Mouse (Mus musculus) MEL (cell line): ENCODE measurements around the gene Ascl1. TPM values are rescaled to one million over a fixed set of nuclear protein-coding genes. Genes with fewer than 3 reads are reported as not detected.

Source experiments
- DNase-seq: peaks from one replicate; pipeline ENCODE4 v3.0.0; 2011; ENCODE audit warnings: low read depth, low spot score
- H3K27ac ChIP-seq: 2 replicates; pipeline ENCODE4 v1.5.1; 2012; ENCODE audit warnings: low read depth, mild to moderate bottlenecking, control low read depth, low read length, moderate library complexity; ENCODE audit not compliant: control insufficient read depth
- H3K27me3 ChIP-seq, 2 experiments: fragments of 150-350 bp in 1 of 2; sonication (generic) in 1 of 2; 2 replicates each; pipeline ENCODE4 v1.6.1; 2012; ENCODE audit warnings: low read length in 2 of 2, mild to moderate bottlenecking in 2 of 2, improper control_type of control experiment in 1 of 2, moderate library complexity in 1 of 2; ENCODE audit not compliant: insufficient read depth in 2 of 2, control insufficient read depth in 1 of 2
- H3K36me3 ChIP-seq, 2 experiments: 2 replicates each; pipeline ENCODE4 v1.6.1; 2012 to 2014; ENCODE audit warnings: low read length in 2 of 2, improper control_type of control experiment in 1 of 2, inconsistent platforms in 1 of 2, mild to moderate bottlenecking in 1 of 2; ENCODE audit not compliant: insufficient read depth in 2 of 2, control insufficient read depth in 1 of 2
- H3K4me1 ChIP-seq, 2 experiments: fragments of 150-350 bp in 1 of 2; sonication (generic) in 1 of 2; 2 replicates each; pipeline ENCODE4 v1.6.1; 2012; ENCODE audit warnings: low read length in 2 of 2, improper control_type of control experiment in 1 of 2, mild to moderate bottlenecking in 1 of 2; ENCODE audit not compliant: insufficient read depth in 2 of 2, control insufficient read depth in 1 of 2
- H3K4me3 ChIP-seq, 2 experiments: fragments of 150-350 bp in 1 of 2; sonication (generic) in 1 of 2; 2 replicates each; pipeline ENCODE4 v1.5.1; 2012; ENCODE audit warnings: low read depth in 2 of 2, low read length in 2 of 2, mild to moderate bottlenecking in 2 of 2, moderate library complexity in 2 of 2, control low read depth in 1 of 2, improper control_type of control experiment in 1 of 2; ENCODE audit not compliant: control insufficient read depth in 1 of 2, insufficient read depth in 1 of 2
- H3K79me2 ChIP-seq: 2 replicates; pipeline ENCODE4 v1.6.1; 2012; ENCODE audit warnings: mild to moderate bottlenecking, low read length, moderate library complexity; ENCODE audit not compliant: control insufficient read depth, poor library complexity, insufficient read depth
- H3K9ac ChIP-seq: 2 replicates; pipeline ENCODE4 v1.6.1; 2012; ENCODE audit warnings: low read depth, mild to moderate bottlenecking, control low read depth, low read length, moderate library complexity; ENCODE audit not compliant: control insufficient read depth, poor library complexity, severe bottlenecking
- H3K9me3 ChIP-seq: fragments of 150-350 bp; sonication (generic); replicated peaks from 2 replicates; pipeline ENCODE4 v1.6.1; 2012; ENCODE audit warnings: mild to moderate bottlenecking, low read length, improper control_type of control experiment, moderate library complexity; ENCODE audit not compliant: insufficient read depth
- BHLHE40 ChIP-seq: IDR thresholded peaks from 2 replicates; pipeline ENCODE4 v1.6.1; 2012; ENCODE audit warnings: low read depth, mild to moderate bottlenecking, inconsistent platforms, low read length, improper control_type of control experiment, borderline replicate concordance
- CHD1 ChIP-seq: IDR thresholded peaks from 2 replicates; pipeline ENCODE4 v1.6.1; 2012; ENCODE audit warnings: low read depth, mild to moderate bottlenecking, inconsistent platforms, low read length, improper control_type of control experiment
- CHD2 ChIP-seq: IDR thresholded peaks from 2 replicates; pipeline ENCODE4 v1.6.1; 2011; ENCODE audit warnings: low read length, improper control_type of control experiment
- CTCF ChIP-seq, 3 experiments: IDR thresholded peaks in 2 of 3; conservative IDR thresholded peaks in 1 of 3; 2 replicates each; pipeline ENCODE4 v1.5.1; 2011 to 2012; ENCODE audit warnings: low read length in 3 of 3, low read depth in 2 of 3, mild to moderate bottlenecking in 2 of 3, improper control_type of control experiment in 1 of 3, inconsistent platforms in 1 of 3, mixed read lengths in 1 of 3, moderate library complexity in 1 of 3; ENCODE audit not compliant: control insufficient read depth in 1 of 3, insufficient read depth in 1 of 3, poor library complexity in 1 of 3, severe bottlenecking in 1 of 3
- E2F4 ChIP-seq: IDR thresholded peaks from 2 replicates; pipeline ENCODE4 v1.6.1; 2011; ENCODE audit warnings: low read depth, low read length, improper control_type of control experiment, borderline replicate concordance
- ETS1 ChIP-seq: IDR thresholded peaks from 2 replicates; pipeline ENCODE4 v1.6.1; 2012; ENCODE audit warnings: low read depth, mild to moderate bottlenecking, inconsistent platforms, low read length, improper control_type of control experiment, moderate library complexity
- GABPA ChIP-seq: IDR thresholded peaks from 2 replicates; pipeline ENCODE4 v1.6.1; 2012; ENCODE audit warnings: low read depth, mild to moderate bottlenecking, inconsistent platforms, low read length, improper control_type of control experiment, moderate library complexity
- GATA1 ChIP-seq: IDR thresholded peaks from 2 replicates; pipeline ENCODE4 v1.6.1; 2011; ENCODE audit warnings: low read depth, low read length, improper control_type of control experiment
- JUND ChIP-seq: IDR thresholded peaks from 2 replicates; pipeline ENCODE4 v1.6.1; 2011; ENCODE audit warnings: low read depth, mild to moderate bottlenecking, improper control_type of control experiment, low read length
- MAFK ChIP-seq: IDR thresholded peaks from 2 replicates; pipeline ENCODE4 v1.6.1; 2011; ENCODE audit warnings: low read depth, mild to moderate bottlenecking, low read length, improper control_type of control experiment, borderline replicate concordance
- MAX ChIP-seq: IDR thresholded peaks from 2 replicates; pipeline ENCODE4 v1.6.1; 2011; ENCODE audit warnings: low read length, improper control_type of control experiment
- MEF2A ChIP-seq: IDR thresholded peaks from 2 replicates; pipeline ENCODE4 v1.6.1; 2014; ENCODE audit warnings: low read depth, mild to moderate bottlenecking, inconsistent platforms, low read length, improper control_type of control experiment; ENCODE audit not compliant: poor library complexity, insufficient replicate concordance, severe bottlenecking; ENCODE audit errors: extremely low read depth
- MXI1 ChIP-seq: IDR thresholded peaks from 2 replicates; pipeline ENCODE4 v1.6.1; 2011; ENCODE audit warnings: mild to moderate bottlenecking, low read depth, low read length, improper control_type of control experiment
- MYC ChIP-seq: IDR thresholded peaks from 2 replicates; pipeline ENCODE4 v1.6.1; 2011; ENCODE audit warnings: low read depth, mild to moderate bottlenecking, low read length, improper control_type of control experiment, moderate library complexity
- NELFE ChIP-seq: IDR thresholded peaks from 2 replicates; pipeline ENCODE4 v1.6.1; 2011; ENCODE audit warnings: low read depth, low read length, improper control_type of control experiment
- NRF1 ChIP-seq: IDR thresholded peaks from 2 replicates; pipeline ENCODE4 v1.6.1; 2014; ENCODE audit warnings: low read depth, mild to moderate bottlenecking, inconsistent platforms, low read length, improper control_type of control experiment, moderate library complexity; ENCODE audit not compliant: poor library complexity, insufficient read depth, severe bottlenecking
- POLR2AphosphoS2 ChIP-seq: IDR thresholded peaks from 2 replicates; pipeline ENCODE4 v1.6.1; 2011; ENCODE audit warnings: low read length, improper control_type of control experiment
- POLR2AphosphoS5 ChIP-seq: IDR thresholded peaks from 2 replicates; pipeline ENCODE4 v1.6.1; 2012; ENCODE audit warnings: low read depth, borderline replicate concordance, mild to moderate bottlenecking, inconsistent platforms, low read length, moderate library complexity, mixed read lengths
- RAD21 ChIP-seq: IDR thresholded peaks from 2 replicates; pipeline ENCODE4 v1.6.1; 2011; ENCODE audit warnings: mild to moderate bottlenecking, low read depth, low read length, improper control_type of control experiment
- SIN3A ChIP-seq: IDR thresholded peaks from 2 replicates; pipeline ENCODE4 v1.6.1; 2012; ENCODE audit warnings: low read length, improper control_type of control experiment, inconsistent platforms
- TBP ChIP-seq: IDR thresholded peaks from 2 replicates; pipeline ENCODE4 v1.8.0; 2011; ENCODE audit warnings: low read depth, low read length, improper control_type of control experiment
- TCF12 ChIP-seq: IDR thresholded peaks from 2 replicates; pipeline ENCODE4 v1.6.1; 2014; ENCODE audit warnings: low read depth, mild to moderate bottlenecking, inconsistent platforms, low read length, improper control_type of control experiment, moderate library complexity
- USF1 ChIP-seq: IDR thresholded peaks from 2 replicates; pipeline ENCODE4 v1.6.1; 2014; ENCODE audit warnings: low read depth, mild to moderate bottlenecking, inconsistent platforms, low read length, improper control_type of control experiment, moderate library complexity
- USF2 ChIP-seq, 2 experiments: IDR thresholded peaks; 2 replicates each; pipeline ENCODE4 v1.6.1; 2011 to 2012; ENCODE audit warnings: improper control_type of control experiment in 2 of 2, low read length in 2 of 2, borderline replicate concordance in 1 of 2, inconsistent platforms in 1 of 2, low read depth in 1 of 2, mild to moderate bottlenecking in 1 of 2; ENCODE audit not compliant: insufficient read depth in 1 of 2
- ZMIZ1 ChIP-seq: IDR thresholded peaks from 2 replicates; pipeline ENCODE4 v1.6.1; 2012; ENCODE audit warnings: low read depth, mild to moderate bottlenecking, inconsistent platforms, low read length, improper control_type of control experiment, moderate library complexity
- ZNF384 ChIP-seq: IDR thresholded peaks from 2 replicates; pipeline ENCODE4 v1.6.1; 2012; ENCODE audit warnings: low read depth, mild to moderate bottlenecking, inconsistent platforms, low read length, improper control_type of control experiment
- polyA plus RNA-seq, 2 experiments: library from polyadenylated mRNA; stranded (reverse) in 1 of 2; unstranded in 1 of 2; fragments of >175 nt in 1 of 2; fragments of >200 nt in 1 of 2; gene quantifications; 2 replicates each; pipeline versions ENCODE4 v1.2.1 to v1.2.4; 2012; ENCODE audit warnings: low replicate concordance in 2 of 2, low read depth in 1 of 2; ENCODE audit not compliant: insufficient read length in 2 of 2, insufficient read depth in 1 of 2, missing spikeins in 1 of 2
- total RNA-seq: library from RNA; depleted of rRNA; stranded (reverse); fragments of 300-350 nt; gene quantifications from 2 replicates; pipeline ENCODE4 v1.2.3, GENCODE M21; 2012

Gene Ascl1
- total and polyA plus RNA-seq, 3 experiments: not detected

DNA sequence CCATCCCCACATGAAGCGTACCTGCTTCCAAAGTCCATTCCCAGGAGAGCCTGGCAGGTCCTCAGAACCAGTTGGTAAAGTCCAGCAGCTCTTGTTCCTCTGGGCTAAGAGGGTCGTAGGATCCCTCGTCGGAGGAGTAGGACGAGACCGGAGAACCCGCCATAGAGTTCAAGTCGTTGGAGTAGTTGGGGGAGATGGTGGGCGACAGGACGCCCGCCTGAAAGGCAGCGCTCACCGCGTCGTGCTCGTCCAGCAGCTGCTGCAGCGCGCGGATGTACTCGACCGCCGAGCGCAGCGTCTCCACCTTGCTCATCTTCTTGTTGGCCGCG, 1.2 kb downstream of the Ascl1 start:
- Histone ChIP-seq H3K36me3 (no peaks in the 10 kb centered on the region), H3K9ac (no peak overlapping the region), H3K27me3 (no peaks in the 10 kb centered on the region), H3K9me3 (no peaks in the 10 kb centered on the region), H3K27ac (no peak overlapping the region), H3K4me3 (no peak overlapping the region), H3K4me1 (no peaks in the 10 kb centered on the region), H3K79me2 (no peaks in the 10 kb centered on the region)
- no peak for DNase-seq
- no peak for TF ChIP-seq NELFE
- TF ChIP-seq ZMIZ1: no peak
- TF ChIP-seq CTCF (IDR thresholded peaks at IDR 0.05 in 2 of 3, conservative IDR thresholded peaks at IDR 0.05 in 1 of 3; ENCODE audit: control insufficient read depth in 1 of 3, insufficient read depth in 1 of 3, low read depth in 2 of 3, low read length in 3 of 3, poor library complexity in 1 of 3, severe bottlenecking in 1 of 3): no peak
- no peak for TF ChIP-seq TCF12
- TF ChIP-seq NRF1: no peak
- no peak for TF ChIP-seq USF1
- TF ChIP-seq BHLHE40: no peak
- no peak for TF ChIP-seq RAD21
- TF ChIP-seq MAFK: no peak
- TF ChIP-seq MXI1: no peak

DNA sequence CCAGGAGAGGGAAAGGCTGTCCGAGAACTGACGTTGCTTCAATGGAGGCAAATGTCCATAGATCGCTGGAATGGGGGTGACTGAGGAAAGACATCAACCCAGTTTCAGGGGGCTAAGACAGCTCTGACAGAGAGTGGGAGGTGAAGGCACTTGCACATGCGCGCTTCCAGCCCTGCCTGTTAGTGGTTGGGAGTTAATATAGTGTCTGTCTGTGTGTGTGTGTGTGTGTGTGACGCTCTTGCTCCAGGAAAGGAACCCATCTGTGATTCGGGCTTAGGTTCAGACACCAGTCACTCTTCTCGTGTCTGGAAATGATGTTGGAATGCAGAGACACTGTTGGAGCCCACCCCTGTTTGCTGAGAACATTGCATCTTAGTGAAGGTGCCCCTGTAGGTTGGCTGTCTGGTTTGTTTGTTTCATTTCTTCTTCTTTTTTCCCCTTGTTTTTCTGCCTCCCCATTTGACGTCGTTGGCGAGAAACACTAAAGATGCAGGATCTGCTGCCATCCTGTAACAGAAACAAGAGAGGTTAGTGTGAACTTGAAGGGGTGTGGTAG, 1.9 kb downstream of the Ascl1 start:
- Histone ChIP-seq H3K9ac (no peak overlapping the region), H3K79me2 (no peaks in the 10 kb centered on the region), H3K4me3 (no peak overlapping the region), H3K27ac (no peak overlapping the region), H3K36me3 (no peaks in the 10 kb centered on the region), H3K9me3 (no peaks in the 10 kb centered on the region), H3K4me1 (no peaks in the 10 kb centered on the region), H3K27me3 (no peaks in the 10 kb centered on the region)
- no peak for DNase-seq
- no peak for TF ChIP-seq NELFE
- TF ChIP-seq GABPA: no peak
- no peak for TF ChIP-seq CHD2
- no peak for TF ChIP-seq GATA1
- no peak for TF ChIP-seq E2F4

DNA sequence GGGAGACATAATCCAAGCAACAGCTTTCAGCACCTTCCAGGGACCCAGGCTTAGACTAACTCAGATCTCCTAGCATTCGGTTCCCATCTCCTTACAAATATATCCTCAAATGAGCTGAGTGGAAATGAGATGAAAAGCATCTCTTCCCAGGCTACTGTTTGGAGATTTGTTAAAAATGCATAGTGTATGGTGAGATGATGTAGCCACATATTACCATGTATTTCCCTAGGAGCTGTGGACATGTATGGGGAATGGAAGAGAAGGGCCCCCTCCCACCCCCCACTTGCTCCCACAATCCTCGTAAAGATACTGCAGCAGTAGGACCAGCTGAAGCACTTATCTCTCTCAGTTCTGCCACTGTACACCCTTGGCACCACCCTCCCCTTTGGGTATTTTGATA, 3.1 kb downstream of the Ascl1 start:
- no peak for TF ChIP-seq CTCF (IDR thresholded peaks at IDR 0.05 in 2 of 3, conservative IDR thresholded peaks at IDR 0.05 in 1 of 3; ENCODE audit: control insufficient read depth in 1 of 3, insufficient read depth in 1 of 3, low read depth in 2 of 3, low read length in 3 of 3, poor library complexity in 1 of 3, severe bottlenecking in 1 of 3)
- no peak for TF ChIP-seq NELFE
- TF ChIP-seq MAX: no peak
- TF ChIP-seq MXI1: no peak
- TF ChIP-seq GATA1: no peak
- TF ChIP-seq SIN3A: no peak
- TF ChIP-seq JUND: no peak
- TF ChIP-seq ZNF384: no peak
- TF ChIP-seq USF2 (IDR thresholded peaks at IDR 0.05; ENCODE audit: borderline replicate concordance in 1 of 2, insufficient read depth in 1 of 2, low read depth in 1 of 2, low read length in 2 of 2): no peak
- TF ChIP-seq POLR2AphosphoS5: no peak
- TF ChIP-seq CHD1: no peak
- TF ChIP-seq ETS1: no peak
- no peak for TF ChIP-seq RAD21
- no peak for TF ChIP-seq E2F4
- TF ChIP-seq POLR2AphosphoS2: no peak
- TF ChIP-seq MYC: no peak
- no peak for TF ChIP-seq MEF2A
- no peak for TF ChIP-seq TBP
- no peaks in the 10 kb centered on the region for H3K4me1 ChIP-seq
- no peak overlapping the region for H3K9ac ChIP-seq
- H3K9me3 ChIP-seq: no peaks in the 10 kb centered on the region
- DNase-seq: no peak
- no peaks in the 10 kb centered on the region for H3K79me2 ChIP-seq
- H3K4me3 ChIP-seq: no peak overlapping the region
- H3K36me3 ChIP-seq: no peaks in the 10 kb centered on the region
- H3K27ac ChIP-seq: no peak overlapping the region
- no peaks in the 10 kb centered on the region for H3K27me3 ChIP-seq
